Mouse (Mus musculus): Measurements from ENCODE around the gene Acap1.

DNA sequence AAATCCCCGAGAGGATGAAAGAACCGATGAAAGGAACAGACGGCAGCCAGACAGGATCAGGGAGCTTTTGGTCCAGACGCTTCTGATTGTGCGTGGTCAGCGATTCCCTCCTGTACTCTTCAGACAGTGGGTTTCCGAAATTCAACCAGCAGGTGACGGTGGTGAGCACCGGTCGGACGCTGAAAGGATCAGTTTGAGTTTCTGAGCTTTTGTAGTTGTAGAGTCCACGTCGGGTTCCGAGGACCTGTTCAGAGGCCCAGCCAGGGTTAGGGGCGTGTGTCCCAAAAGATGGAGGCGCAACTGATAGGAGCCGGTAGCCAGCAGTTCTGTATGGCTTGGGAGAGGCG is 14.9 kb downstream of the Acap1 start:
- TF ChIP-seq CTCF (IDR thresholded peaks at IDR 0.05; ENCODE audit: low read depth) (peak; percentile 95), EP300 (IDR thresholded peaks at IDR 0.05; ENCODE audit: low read depth) (no peak)

Measured in liver, embryonic 14.5 days (tissue).